Mouse (Mus musculus): ENCODE data around the gene Mlec.

DNA sequence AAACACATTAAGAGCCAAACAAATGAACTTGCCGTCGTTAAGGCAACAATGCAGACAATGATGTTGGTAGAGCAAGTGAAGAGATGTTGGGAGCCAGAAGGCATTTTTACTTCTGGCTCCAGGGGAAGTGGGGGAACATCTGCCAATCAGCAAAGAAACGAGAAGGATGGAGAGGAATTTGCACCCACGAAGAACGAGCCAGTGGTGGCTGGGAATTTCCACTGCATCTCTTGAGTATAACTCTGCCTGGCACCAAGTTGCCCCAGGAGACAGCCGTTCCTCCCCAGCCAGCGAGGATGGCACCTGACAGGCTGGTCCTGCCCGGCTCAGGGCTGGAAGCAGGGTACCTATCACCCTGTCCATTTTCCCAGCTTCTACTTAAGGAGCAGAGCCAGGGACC, 24.9 kb upstream of the Mlec start:
- no peak for TF ChIP-seq CTCF (IDR thresholded peaks at IDR 0.05)
- no peak for TF ChIP-seq EP300 (IDR thresholded peaks at IDR 0.05)

All from lung, postnatal 0 days (tissue).